Mouse (Mus musculus) Patski (cell line): ENCODE results near the gene Hist1h1c. TPM values are rescaled to one million over a fixed set of nuclear protein-coding genes. Genes with fewer than 3 reads are reported as not detected.
"Not testable (repeated sequence)": the region's sequence is repeated elsewhere in the genome, so short reads cannot be mapped to it uniquely, and the experiment has no call there.

Source experiments
- ATAC-seq: fragments of 100-300 bp; one replicate; pipeline ENCODE4 v1.8.0; 2021
- CTCF ChIA-PET: fragments of 350-600 bp; sonication (Branson Sonifier 250); formaldehyde crosslinking; loops from one replicate; lab custom pipeline; 2022; ENCODE audit warnings: inconsistent platforms; lab: Charles Lee
- POLR2A ChIA-PET: fragments of 350-600 bp; sonication (Branson Sonifier 250); formaldehyde crosslinking; loops from one replicate; lab custom pipeline; 2022; ENCODE audit warnings: antibody characterized with exemption, inconsistent platforms; lab: Charles Lee
- DNase-seq: peaks from one replicate; pipeline ENCODE4 v3.0.0-alpha.2; 2011; ENCODE audit warnings: low read depth, low spot score
- H3K27me3 ChIP-seq: fragments of 371-371 bp; one replicate; pipeline ENCODE4 v1.5.1; 2021
- CTCF ChIP-seq: fragments of 100-300 bp; IDR thresholded peaks from one replicate; pipeline ENCODE4 v1.5.1; 2021
- in situ Hi-C: fragments of 300-500 bp; cut with MboI; formaldehyde crosslinking; loops from 3 replicates; pipeline ENCODE4 v1.11.1; 2018; ENCODE audit warnings: low pct_unique_long_range_greater_than_20kb, mixed read lengths
- polyA plus RNA-seq: library from polyadenylated mRNA; unstranded; gene quantifications from one replicate; pipeline ENCODE4 v1.2.3, GENCODE M21; 2021

Hist1h1c gene
- polyA plus RNA-seq, 1 experiment from 2014 or later, result 245 TPM

- DNase-seq (no peak), ATAC-seq (peak; percentile 6)
- CTCF ChIA-PET, result interaction anchor here (1.2 kb wide), 1 partner anchor 13 kb away, joined by 3 read pairs; no protein-coding TSS in a partner anchor
Observed at GRCm38 (mm10) chr13:23747081-23747891, 8.7 kb downstream of the Hist1h1c start.

GRCm38 (mm10) chr13:23747892-23748288 lies 9.3 kb downstream of the Hist1h1c start:
- ATAC-seq (no peak), DNase-seq (no peak)
- in situ Hi-C loops, result loop anchor here (10.0 to 25.0 kb wide), 2 partner anchors 311 to 1713 kb away; partner anchors contain the start of genes Hist1h2ah and Hist1h2bk
- TF ChIP-seq CTCF, result no peak
- H3K27me3 ChIP-seq, result no peaks in the 10 kb centered on the region
- CTCF ChIA-PET, result no interaction called here
- POLR2A ChIA-PET, result no interaction called here

More at GRCm38 (mm10) chr13:23747081-23747891, 8.7 kb downstream of the Hist1h1c start:
- no peak for TF ChIP-seq CTCF
- POLR2A ChIA-PET, result interaction anchor here (0.8 kb wide), 1 partner anchor 165 kb away, joined by 3 read pairs; no protein-coding TSS in a partner anchor
- no peaks in the 10 kb centered on the region for H3K27me3 ChIP-seq
- in situ Hi-C loops, result loop anchor here (10.0 to 25.0 kb wide), 2 partner anchors 310 to 1712 kb away; partner anchors contain the start of genes Hist1h2ah and Hist1h2bk

GRCm38 (mm10) chr13:23749563-23750121 lies 11.0 kb downstream of the Hist1h1c start:
- H3K27me3 ChIP-seq, result no peaks in the 10 kb centered on the region
- POLR2A ChIA-PET, result interaction anchor here (1.0 kb wide), 1 partner anchor 128 kb away, joined by 3 read pairs; no protein-coding TSS in a partner anchor
- TF ChIP-seq CTCF, result no peak
- ATAC-seq, result no peak
- DNase-seq, result no peak
- CTCF ChIA-PET, result no interaction called here
- in situ Hi-C loops, result loop anchor here (10.0 to 25.0 kb wide), 3 partner anchors 312 to 1962 kb away; partner anchors contain the start of genes Hist1h1b, Hist1h2ah, Hist1h2an and Hist1h2bk

- in situ Hi-C loops, result loop anchor here (25.0 kb wide), 1 partner anchor 1964 kb away; the partner anchor contains the start of genes Hist1h1b, Hist1h2an, Hist1h2bp and Hist1h3i
- not testable (repeated sequence) for ATAC-seq, H3K27me3 ChIP-seq, DNase-seq
- CTCF ChIA-PET, result interaction anchor here (0.8 kb wide), 1 partner anchor 196 kb away, joined by 3 read pairs; no protein-coding TSS in a partner anchor
- POLR2A ChIA-PET, result interaction anchor here (0.8 to 1.2 kb wide), 2 partner anchors 10 to 182 kb away, joined by 3 read pairs; partner anchors contain the start of gene Hist1h4a
Observed at GRCm38 (mm10) chr13:23750839-23751477, 12.3 kb downstream of the Hist1h1c start, which contains the start of gene Hist1h2ab. Gene Hist1h2ab, plus strand, starts transcription at chr13:23751126.

- in situ Hi-C loops, result loop anchor here (25.0 kb wide), 1 partner anchor 1964 kb away; the partner anchor contains the start of genes Hist1h1b, Hist1h2an, Hist1h2bp and Hist1h3i
- POLR2A ChIA-PET, result interaction anchor here (0.8 to 1.2 kb wide), 3 partner anchors 10 to 183 kb away, joined by 3 to 4 read pairs (median 3); partner anchors contain the start of gene Hist1h4a
- no peak for TF ChIP-seq CTCF
- no peaks in the 10 kb centered on the region for H3K27me3 ChIP-seq
- ATAC-seq (no peak), DNase-seq (no peak)
- CTCF ChIA-PET, result interaction anchor here (1.3 to 1.6 kb wide), 2 partner anchors 12 to 51 kb away, joined by 3 to 4 read pairs; no protein-coding TSS in a partner anchor
Observed at GRCm38 (mm10) chr13:23751478-23751956, 12.9 kb downstream of the Hist1h1c start.

GRCm38 (mm10) chr13:23752067-23752741 lies 13.6 kb downstream of the Hist1h1c start, which contains the start of gene Hist1h3b:
Gene Hist1h3b, plus strand, starts transcription at chr13:23752267.
- DNase-seq, H3K27me3 ChIP-seq: not testable (repeated sequence)
- in situ Hi-C loops, result loop anchor here (25.0 kb wide), 1 partner anchor 1965 kb away; the partner anchor contains the start of genes Hist1h1b, Hist1h2an, Hist1h2bp and Hist1h3i
- ATAC-seq, result peak; percentile 82
- CTCF ChIA-PET, result interaction anchor here (1.3 to 1.6 kb wide), 2 partner anchors 13 to 51 kb away, joined by 3 to 4 read pairs; no protein-coding TSS in a partner anchor
- POLR2A ChIA-PET, result interaction anchor here (0.8 to 1.2 kb wide), 4 partner anchors 9 to 183 kb away, joined by 3 to 4 read pairs (median 3); partner anchors contain the start of genes Hist1h1a and Hist1h4a

GRCm38 (mm10) chr13:23752742-23753172 lies 14.1 kb downstream of the Hist1h1c start:
- no peak for TF ChIP-seq CTCF

GRCm38 (mm10) chr13:23753314-23754078 lies 14.9 kb downstream of the Hist1h1c start:
- H3K27me3 ChIP-seq, result no peaks in the 10 kb centered on the region
- in situ Hi-C loops, result loop anchor here (25.0 kb wide), 1 partner anchor 1966 kb away; the partner anchor contains the start of genes Hist1h1b, Hist1h2an, Hist1h2bp and Hist1h3i
- no peak for DNase-seq
- no peak for ATAC-seq
- ChIA-PET POLR2A (interaction anchor here (1.0 kb wide), 1 partner anchor 10 kb away, joined by 3 read pairs; the partner anchor contains the start of gene Hist1h1a), CTCF (interaction anchor here (1.1 kb wide), 1 partner anchor 10 kb away, joined by 4 read pairs; the partner anchor contains the start of gene Hist1h1a)
- no peak for TF ChIP-seq CTCF

More at GRCm38 (mm10) chr13:23752742-23753172, 14.1 kb downstream of the Hist1h1c start:
- in situ Hi-C loops, result loop anchor here (25.0 kb wide), 1 partner anchor 1965 kb away; the partner anchor contains the start of genes Hist1h1b, Hist1h2an, Hist1h2bp and Hist1h3i
- ChIA-PET POLR2A (interaction anchor here (1.0 kb wide), 1 partner anchor 11 kb away, joined by 3 read pairs; the partner anchor contains the start of gene Hist1h1a), CTCF (interaction anchor here (1.3 to 1.6 kb wide), 2 partner anchors 13 to 52 kb away, joined by 3 to 4 read pairs; no protein-coding TSS in a partner anchor)
- H3K27me3 ChIP-seq, result no peaks in the 10 kb centered on the region
- DNase-seq (no peak), ATAC-seq (no peak)
